33 mouse cellular contexts compared by ENCODE assay signal in the genomic region with DNA sequence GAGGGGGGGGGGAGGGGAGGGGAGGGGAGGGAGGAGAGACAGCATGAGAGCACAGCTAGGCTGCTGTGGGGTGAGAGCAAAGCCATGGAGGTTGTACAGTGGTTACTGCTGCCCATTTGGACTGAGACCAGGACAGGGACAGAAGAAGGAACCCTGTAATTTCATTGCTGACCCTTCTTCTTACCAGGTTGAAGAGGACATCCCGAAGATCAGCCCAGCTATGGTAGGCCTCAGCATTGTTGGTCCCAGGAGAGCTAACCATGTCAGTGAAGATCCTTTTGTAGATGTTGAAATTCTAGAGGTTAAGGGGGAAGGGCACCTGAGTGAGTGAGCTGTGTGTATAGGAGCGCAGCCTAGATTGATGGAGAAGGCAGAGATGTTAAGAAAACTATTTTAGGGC. TPM values are rescaled to one million over a fixed set of nuclear protein-coding genes. Genes with fewer than 3 reads are reported as not detected.
DNase-seq lines count a peak whose midpoint lies in the region; ATAC-seq and TF ChIP-seq lines count a peak whose summit lies in the region.
"Had no signal": no experiment of that assay in that cellular context is flagged by ENCODE, and none has a peak within 500 bp of the region (broad histone marks: within the 10 kb centered on the region; RNA-seq: fewer than 3 reads in every experiment).

No protein-coding gene starts in this region.

- H3K4me3 ChIP-seq in gastrocnemius, adult 2 months = no peak overlapping the region
- H3K4me3 ChIP-seq in intestine, embryonic 14.5 days (ENCODE audit: low read depth, low read length) = no peak overlapping the region
- no peak overlapping the region for H3K4me3 ChIP-seq in intestine, embryonic 15.5 days (replicated peaks)
- H3K4me3 ChIP-seq in liver, embryonic 12.5 days = no peak overlapping the region
- no peak overlapping the region for H3K4me3 ChIP-seq in stomach, embryonic 16.5 days (replicated peaks; ENCODE audit: low read length)
- H3K4me3 ChIP-seq: embryonic facial prominence, embryonic 10.5 days; embryonic facial prominence, embryonic 13.5 days; erythroblast, embryonic 14.5 days; forebrain, embryonic 12.5 days; forebrain, embryonic 15.5 days; heart, adult 2 months; heart, embryonic 15.5 days had no signal

- no peak overlapping the region for H3K4me2 ChIP-seq in intestine, embryonic 14.5 days (ENCODE audit: low read length)
- H3K4me2 ChIP-seq in intestine, embryonic 15.5 days (replicated peaks) = no peak overlapping the region
- no peak overlapping the region for H3K4me2 ChIP-seq in liver, embryonic 12.5 days
- no peak overlapping the region for H3K4me2 ChIP-seq in stomach, embryonic 16.5 days (ENCODE audit: low read depth, low read length)
- H3K4me2 ChIP-seq: embryonic facial prominence, embryonic 13.5 days; forebrain, embryonic 12.5 days; forebrain, embryonic 15.5 days; heart, embryonic 11.5 days; heart, embryonic 15.5 days; hindbrain, embryonic 14.5 days had no signal

- no peak for ATAC-seq in intestine, embryonic 14.5 days (replicated peaks; ENCODE audit: low FRiP score, low TSS enrichment, low read depth)
- ATAC-seq in intestine, embryonic 15.5 days = no peak
- no peak for ATAC-seq in liver, embryonic 12.5 days
- no peak for ATAC-seq in stomach, embryonic 16.5 days (ENCODE audit: insufficient read depth, low FRiP score)
- ATAC-seq: activated CD4-positive, CD25-positive, alpha-beta regulatory T cell, adult 4 months; forebrain, embryonic 15.5 days; hindbrain, postnatal 0 days had no signal

- intact Hi-C loops in gastrocnemius, adult 2 months (cut with DNase I) = no loop called here

- H3K36me3 ChIP-seq in intestine, embryonic 14.5 days (ENCODE audit: control insufficient read depth, insufficient read depth, low read length) = peaks cover 82% of the 10 kb centered on the region
- peaks cover 24% of the 10 kb centered on the region for H3K36me3 ChIP-seq in intestine, embryonic 15.5 days
- peaks cover 48% of the 10 kb centered on the region for H3K36me3 ChIP-seq in liver, embryonic 12.5 days
- peaks cover 7% of the 10 kb centered on the region for H3K36me3 ChIP-seq in stomach, embryonic 16.5 days (ENCODE audit: control insufficient read depth, insufficient read depth, low read length)

- H3K4me1 ChIP-seq in intestine, embryonic 14.5 days (replicated peaks; ENCODE audit: control insufficient read depth, insufficient read depth, low read length) = peaks cover 14% of the 10 kb centered on the region
- H3K4me1 ChIP-seq in intestine, embryonic 15.5 days (replicated peaks) = peaks cover 16% of the 10 kb centered on the region
- peaks cover 27% of the 10 kb centered on the region for H3K4me1 ChIP-seq in liver, embryonic 12.5 days
- peaks cover 16% of the 10 kb centered on the region for H3K4me1 ChIP-seq in stomach, embryonic 16.5 days (ENCODE audit: control insufficient read depth, insufficient read depth, low read length)

- DNase-seq in gastrocnemius, adult 2 months = no peak
- no peak for DNase-seq in gastrocnemius, adult 18-20 months (ENCODE audit: low spot score)
- DNase-seq in intestine, embryonic 14.5 days (ENCODE audit: low spot score) = peak; percentile 44
- no peak for DNase-seq in liver
- DNase-seq in frontal cortex, postnatal 25 days (ENCODE audit: low spot score in 2 of 2) = no peak
- DNase-seq: adrenal gland, adult 8-10 months; adrenal gland, postnatal 25 days; cerebellum, adult 11-12 months; cerebellum, adult 8-10 months; cerebellum, postnatal 10 days; cerebellum, postnatal 36 days; embryo, embryonic 11 days; gastrocnemius, postnatal 25 days; heart, adult 2 months; heart, postnatal 14 days; heart, postnatal 4 days had no signal

- no peaks in the 10 kb centered on the region for H3K9me3 ChIP-seq in intestine, embryonic 14.5 days (ENCODE audit: control insufficient read depth, low read length)
- no peaks in the 10 kb centered on the region for H3K9me3 ChIP-seq in intestine, embryonic 15.5 days
- no peaks in the 10 kb centered on the region for H3K9me3 ChIP-seq in liver, embryonic 12.5 days (replicated peaks)
- H3K9me3 ChIP-seq in stomach, embryonic 16.5 days (replicated peaks; ENCODE audit: control insufficient read depth, low read length) = no peaks in the 10 kb centered on the region
- H3K9me3 ChIP-seq: embryonic facial prominence, embryonic 10.5 days; embryonic facial prominence, embryonic 13.5 days; forebrain, embryonic 12.5 days; forebrain, embryonic 15.5 days; heart, embryonic 15.5 days had no signal

- peak overlapping the region; percentile 81 for H3K27ac ChIP-seq in gastrocnemius, adult 2 months
- no peak overlapping the region for H3K27ac ChIP-seq in intestine, embryonic 14.5 days (ENCODE audit: low read depth)
- H3K27ac ChIP-seq in intestine, embryonic 15.5 days = no peak overlapping the region
- H3K27ac ChIP-seq in liver, embryonic 12.5 days = no peak overlapping the region
- peak overlapping the region; percentile 86; the same call in 1 of the 2 replicates for H3K27ac ChIP-seq in stomach, embryonic 16.5 days (ENCODE audit: low read length)
- H3K27ac ChIP-seq: embryonic facial prominence, embryonic 10.5 days; embryonic facial prominence, embryonic 13.5 days; forebrain, embryonic 12.5 days; forebrain, embryonic 15.5 days; heart, embryonic 15.5 days; hindbrain, embryonic 14.5 days; hindbrain, postnatal 0 days had no signal

- no peak overlapping the region for H3K9ac ChIP-seq in intestine, embryonic 14.5 days (ENCODE audit: low read length)
- no peak overlapping the region for H3K9ac ChIP-seq in intestine, embryonic 15.5 days
- peak overlapping the region; percentile 12; the same call in 1 of the 2 replicates for H3K9ac ChIP-seq in liver, embryonic 12.5 days
- no peak overlapping the region for H3K9ac ChIP-seq in stomach, embryonic 16.5 days (ENCODE audit: low read length)
- H3K9ac ChIP-seq: embryonic facial prominence, embryonic 13.5 days; forebrain, embryonic 12.5 days; forebrain, embryonic 15.5 days; heart, embryonic 15.5 days; hindbrain, embryonic 14.5 days had no signal

- 96% methylated on average over 2 of the region's 2 CpGs for WGBS in intestine, embryonic 14.5 days
- 92% methylated on average over 2 of the region's 2 CpGs for WGBS in intestine, embryonic 15.5 days
- WGBS in liver, embryonic 12.5 days (ENCODE audit: insufficient replicate concordance) = 84% methylated on average over 2 of the region's 2 CpGs
- 86% methylated on average over 2 of the region's 2 CpGs for WGBS in stomach, embryonic 16.5 days

- TF ChIP-seq CTCF in gastrocnemius, adult 2 months (IDR thresholded peaks at IDR 0.05) = no peak

- no peaks in the 10 kb centered on the region for H3K27me3 ChIP-seq in intestine, embryonic 14.5 days (replicated peaks; ENCODE audit: control insufficient read depth, insufficient read depth, low read length)
- no peaks in the 10 kb centered on the region for H3K27me3 ChIP-seq in intestine, embryonic 15.5 days (replicated peaks)
- no peaks in the 10 kb centered on the region for H3K27me3 ChIP-seq in liver, embryonic 12.5 days (replicated peaks)
- no peaks in the 10 kb centered on the region for H3K27me3 ChIP-seq in stomach, embryonic 16.5 days (ENCODE audit: control insufficient read depth, insufficient read depth, low read length)
- H3K27me3 ChIP-seq: embryonic facial prominence, embryonic 13.5 days; forebrain, embryonic 15.5 days; heart, embryonic 15.5 days had no signal

RNA-seq across cellular contexts. Expression of a gene that starts 3.9 kb away (rescaled TPM):
- 1 to 10 TPM; 1.5 to 2.0 TPM for total RNA-seq in gastrocnemius, adult 2 months (2021)
- 1 to 10 TPM; 1.9 to 2.1 TPM for total RNA-seq in gastrocnemius, adult 18-20 months (2021)
- polyA plus RNA-seq in intestine, embryonic 14.5 days (2014; fragmentation: Nextera tagmentation; extraction: Ambion mirVana) = 59.4 and 71.9 TPM in 2 replicates
- 66.8 and 70.0 TPM in 2 replicates for polyA plus RNA-seq in intestine, embryonic 15.5 days (2015; fragmentation: Nextera tagmentation; extraction: Ambion mirVana)
- polyA plus RNA-seq in liver, embryonic 12.5 days (2016; fragmentation: Nextera tagmentation; extraction: Ambion mirVana) = 4.6 and 6.1 TPM in 2 replicates
- polyA plus RNA-seq in stomach, embryonic 16.5 days (2015; fragmentation: Nextera tagmentation; extraction: Ambion mirVana) = 64.2 and 76.1 TPM in 2 replicates

RNA-seq across cellular contexts. Expression of a gene that starts 14.3 kb away (rescaled TPM):
- total RNA-seq in gastrocnemius, adult 2 months (2021) = not detected
- total RNA-seq in gastrocnemius, adult 18-20 months (2021) = not detected
- 0.48 and 0.60 TPM in 2 replicates for polyA plus RNA-seq in intestine, embryonic 14.5 days (2014; fragmentation: Nextera tagmentation; extraction: Ambion mirVana)
- 0.33 TPM in 1 of 2 replicates, not detected in the other for polyA plus RNA-seq in intestine, embryonic 15.5 days (2015; fragmentation: Nextera tagmentation; extraction: Ambion mirVana)
- not detected in 2 replicates for polyA plus RNA-seq in liver, embryonic 12.5 days (2016; fragmentation: Nextera tagmentation; extraction: Ambion mirVana)
- polyA plus RNA-seq in stomach, embryonic 16.5 days (2015; fragmentation: Nextera tagmentation; extraction: Ambion mirVana) = 0.45 TPM in 1 of 2 replicates, not detected in the other
- total RNA-seq: adrenal gland, postnatal 25 days; ES-E14; gastrocnemius, adult 8-10 months; gastrocnemius, postnatal 25 days; heart, adult 2 months; heart, postnatal 14 days; heart, postnatal 4 days had no signal
- polyA plus RNA-seq: activated CD4-positive, CD25-positive, alpha-beta regulatory T cell, adult 4 months; brain, embryonic 14.5 days; cortical plate, adult 2 months; embryonic facial prominence, embryonic 13.5 days; erythroblast, embryonic 14.5 days had no signal

RNA-seq across cellular contexts. Expression of a gene that starts 14.7 kb away (rescaled TPM):
- 10 to 100 TPM; 51.3 to 58.5 TPM for total RNA-seq in gastrocnemius, adult 2 months (2021)
- total RNA-seq in gastrocnemius, adult 18-20 months (2021) = 10 to 100 TPM; 50.3 to 54.9 TPM
- 138 and 158 TPM in 2 replicates for polyA plus RNA-seq in intestine, embryonic 14.5 days (2014; fragmentation: Nextera tagmentation; extraction: Ambion mirVana)
- 133 and 136 TPM in 2 replicates for polyA plus RNA-seq in intestine, embryonic 15.5 days (2015; fragmentation: Nextera tagmentation; extraction: Ambion mirVana)
- polyA plus RNA-seq in liver, embryonic 12.5 days (2016; fragmentation: Nextera tagmentation; extraction: Ambion mirVana) = 60.1 and 64.8 TPM in 2 replicates
- polyA plus RNA-seq in stomach, embryonic 16.5 days (2015; fragmentation: Nextera tagmentation; extraction: Ambion mirVana) = 146 and 158 TPM in 2 replicates

RNA-seq across cellular contexts. Expression of a gene that starts 34.9 kb away (rescaled TPM):
- 10 to 100 TPM; 41.1 to 45.7 TPM for total RNA-seq in gastrocnemius, adult 2 months (2021)
- total RNA-seq in gastrocnemius, adult 18-20 months (2021) = 10 to 100 TPM; 37.8 to 43.9 TPM
- 139 and 145 TPM in 2 replicates for polyA plus RNA-seq in intestine, embryonic 14.5 days (2014; fragmentation: Nextera tagmentation; extraction: Ambion mirVana)
- polyA plus RNA-seq in intestine, embryonic 15.5 days (2015; fragmentation: Nextera tagmentation; extraction: Ambion mirVana) = 124 and 132 TPM in 2 replicates
- polyA plus RNA-seq in liver, embryonic 12.5 days (2016; fragmentation: Nextera tagmentation; extraction: Ambion mirVana) = 195 and 204 TPM in 2 replicates
- 107 and 108 TPM in 2 replicates for polyA plus RNA-seq in stomach, embryonic 16.5 days (2015; fragmentation: Nextera tagmentation; extraction: Ambion mirVana)

RNA-seq across cellular contexts. Expression of a gene that starts 35.5 kb away (rescaled TPM):
- 10 to 100 TPM; 26.0 to 34.8 TPM for total RNA-seq in gastrocnemius, adult 2 months (2021)
- 10 to 100 TPM; 26.2 to 26.9 TPM for total RNA-seq in gastrocnemius, adult 18-20 months (2021)
- polyA plus RNA-seq in intestine, embryonic 14.5 days (2014; fragmentation: Nextera tagmentation; extraction: Ambion mirVana) = 29.5 and 30.6 TPM in 2 replicates
- polyA plus RNA-seq in intestine, embryonic 15.5 days (2015; fragmentation: Nextera tagmentation; extraction: Ambion mirVana) = 20.1 and 21.4 TPM in 2 replicates
- 8.7 and 10.3 TPM in 2 replicates for polyA plus RNA-seq in liver, embryonic 12.5 days (2016; fragmentation: Nextera tagmentation; extraction: Ambion mirVana)
- 34.6 and 35.1 TPM in 2 replicates for polyA plus RNA-seq in stomach, embryonic 16.5 days (2015; fragmentation: Nextera tagmentation; extraction: Ambion mirVana)

Comparison
In these comparisons a context has a peak if more than half of its experiments do, and no peak if none do; other contexts are left out.
1. H3K27ac ChIP-seq: peak in gastrocnemius, adult 2 months (single experiment) and stomach, embryonic 16.5 days (single experiment); none in intestine, embryonic 14.5 days (single experiment), intestine, embryonic 15.5 days (single experiment) and liver, embryonic 12.5 days (single experiment).